ENCODE assay signal across 15 mouse cellular contexts in genomic region chr17:71864039-71864438, GRCm38 (mm10).
"Had no signal": no experiment of that assay in that cellular context is flagged by ENCODE, and none has a peak within 500 bp of the region (broad histone marks: within the 10 kb centered on the region; RNA-seq: fewer than 3 reads in every experiment).

No protein-coding gene starts in this region.

- H3K9ac ChIP-seq: neural tube, embryonic 15.5 days; stomach, embryonic 15.5 days had no signal

- H3K4me1 ChIP-seq: stomach, embryonic 15.5 days had no signal

- DNase-seq: retina, postnatal 1 day; right cerebral cortex, adult 18-20 months; right cerebral cortex, postnatal 14 days; right cerebral cortex, postnatal 25 days; right cerebral cortex, postnatal 4 days; spleen, adult 18-20 months; thymus, adult 18-20 months; thymus, adult 2 months; thymus, postnatal 14 days; thymus, postnatal 25 days; thymus, postnatal 36 days; thymus, postnatal 4 days had no signal

- H3K36me3 ChIP-seq: stomach, embryonic 15.5 days had no signal

- H3K27me3 ChIP-seq: neural tube, embryonic 15.5 days; stomach, embryonic 15.5 days had no signal

- H3K27ac ChIP-seq: neural tube, embryonic 15.5 days; stomach, embryonic 15.5 days; stomach, postnatal 0 days had no signal

- H3K4me3 ChIP-seq: neural tube, embryonic 15.5 days; stomach, embryonic 15.5 days had no signal

- H3K4me2 ChIP-seq: neural tube, embryonic 15.5 days; stomach, embryonic 15.5 days had no signal

- H3K9me3 ChIP-seq: neural tube, embryonic 15.5 days; stomach, embryonic 15.5 days had no signal
